Mouse (Mus musculus) intestine, embryonic 14.5 days (tissue): Measurements from ENCODE around the gene Prdx6b. TPM values are rescaled to one million over a fixed set of nuclear protein-coding genes. Genes with fewer than 3 reads are reported as not detected.

Experiments used
- ATAC-seq: fragments of 200-750 bp; cut with Nextera tagmentation; replicated peaks from 2 replicates; pipeline ENCODE4 v1.8.0; 2017; ENCODE audit warnings: low read depth, moderate number of reproducible peaks, moderate TSS enrichment, moderate library complexity; ENCODE audit not compliant: low FRiP score, low TSS enrichment
- DNase-seq: peaks from one replicate; pipeline ENCODE4 v3.0.0-alpha.2; 2018; ENCODE audit warnings: low spot score
- H3K27ac ChIP-seq: fragments of 300-500 bp; sonication (generic); 2 replicates; pipeline ENCODE4 v1.5.1; 2014; ENCODE audit warnings: low read depth, mild to moderate bottlenecking, control low read depth
- H3K27me3 ChIP-seq: fragments of 300-500 bp; sonication (generic); replicated peaks from 2 replicates; pipeline ENCODE4 v1.6.1; 2014; ENCODE audit warnings: low read length, control low read depth; ENCODE audit not compliant: control insufficient read depth, insufficient read depth
- H3K36me3 ChIP-seq: fragments of 300-500 bp; sonication (generic); 2 replicates; pipeline ENCODE4 v1.6.1; 2014; ENCODE audit warnings: low read length, control low read depth; ENCODE audit not compliant: control insufficient read depth, insufficient read depth
- H3K4me1 ChIP-seq: fragments of 300-500 bp; sonication (generic); replicated peaks from 2 replicates; pipeline ENCODE4 v1.6.1; 2014; ENCODE audit warnings: low read length, control low read depth, mixed read lengths; ENCODE audit not compliant: control insufficient read depth, insufficient read depth
- H3K4me2 ChIP-seq: fragments of 300-500 bp; sonication (generic); 2 replicates; pipeline ENCODE4 v1.6.1; 2014; ENCODE audit warnings: low read length
- H3K4me3 ChIP-seq: fragments of 300-500 bp; sonication (generic); 2 replicates; pipeline ENCODE4 v1.5.1; 2014; ENCODE audit warnings: low read depth, low read length, control low read depth, mixed read lengths
- H3K9ac ChIP-seq: fragments of 300-500 bp; sonication (generic); 2 replicates; pipeline ENCODE4 v1.6.1; 2014; ENCODE audit warnings: mild to moderate bottlenecking, low read length
- H3K9me3 ChIP-seq: fragments of 300-500 bp; sonication (generic); 2 replicates; pipeline ENCODE4 v1.6.1; 2016; ENCODE audit warnings: low read length, control low read depth; ENCODE audit not compliant: control insufficient read depth
- WGBS: fragments of 180-500 bp; shearing (Covaris S2); extraction: QIAGEN DNeasy Blood & Tissue Kit; methylation state at CpG from one replicate; pipeline ENCODE4 v1.1.7; 2014; 5-methylcytosine and 5-hydroxymethylcytosine counted together
- polyA plus RNA-seq: library from polyadenylated mRNA; unstranded; fragments of >200 nt; fragmentation: Nextera tagmentation; extraction: Ambion mirVana; gene quantifications from 2 replicates; pipeline ENCODE4 v1.2.1, GENCODE M21; 2014

Gene Prdx6b
- polyA plus RNA-seq, 1 experiment from 2014 or later = 0.05 TPM

DNA sequence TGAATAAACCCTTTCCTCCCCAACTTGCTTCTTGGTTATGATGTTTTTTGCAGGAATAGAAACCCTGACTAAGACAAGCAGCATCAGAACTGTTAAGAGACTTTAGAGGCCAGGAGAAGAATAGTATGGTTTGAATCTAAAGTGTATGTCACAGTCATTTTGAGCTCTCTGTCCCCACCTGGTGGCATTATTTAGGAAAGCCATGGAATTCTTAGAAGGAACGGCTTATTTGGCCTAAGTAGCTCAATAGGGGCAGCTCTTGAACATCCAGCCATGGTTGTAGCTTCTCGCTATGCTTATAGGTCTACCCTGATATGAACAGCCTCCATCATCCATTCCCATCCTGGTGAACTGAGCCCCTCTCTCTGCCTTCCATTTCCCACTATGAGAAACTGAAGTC, 17.1 kb upstream of the Prdx6b start:
- DNase-seq (no peak), ATAC-seq (no peak)

GRCm38 (mm10) chr2:80282214-80282613, 10.1 kb upstream of the Prdx6b start:
- 76% methylated on average over 2 of the region's 2 CpGs for WGBS
- no peak overlapping the region for H3K4me2 ChIP-seq
- H3K9me3 ChIP-seq = no peaks in the 10 kb centered on the region
- H3K4me3 ChIP-seq = no peak overlapping the region
- ATAC-seq (no peak), DNase-seq (no peak)
- no peak overlapping the region for H3K9ac ChIP-seq
- H3K4me1 ChIP-seq = no peaks in the 10 kb centered on the region
- no peak overlapping the region for H3K27ac ChIP-seq
- H3K27me3 ChIP-seq = no peaks in the 10 kb centered on the region
- H3K36me3 ChIP-seq = no peaks in the 10 kb centered on the region

More for the DNA sequence above, 17.1 kb upstream of the Prdx6b start:
- H3K4me2 ChIP-seq = no peak overlapping the region
- H3K4me1 ChIP-seq = no peaks in the 10 kb centered on the region
- H3K4me3 ChIP-seq = no peak overlapping the region
- H3K36me3 ChIP-seq = no peaks in the 10 kb centered on the region
- no peak overlapping the region for H3K9ac ChIP-seq
- no peaks in the 10 kb centered on the region for H3K27me3 ChIP-seq
- 47% methylated on average over 2 of the region's 2 CpGs for WGBS
- H3K9me3 ChIP-seq = no peaks in the 10 kb centered on the region
- no peak overlapping the region for H3K27ac ChIP-seq

DNA sequence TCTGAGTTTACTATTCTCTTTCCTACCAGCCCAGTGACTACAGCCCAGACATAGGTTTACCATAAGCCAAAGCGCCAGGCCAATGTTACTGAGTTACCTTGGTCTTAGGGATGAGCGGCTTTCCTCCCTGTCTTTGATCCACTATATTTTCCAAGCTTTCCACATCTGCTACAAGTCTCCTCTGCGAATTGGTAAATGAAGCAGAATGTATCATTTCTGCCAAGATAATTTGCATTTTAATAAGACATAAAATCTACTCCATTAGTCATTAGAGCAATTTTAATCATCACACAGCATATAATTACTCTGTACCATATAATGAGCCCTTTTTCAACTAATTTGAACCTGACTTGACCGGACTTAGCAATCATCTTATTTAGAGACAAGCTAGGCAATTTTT, 5.9 kb upstream of the Prdx6b start:
- Histone ChIP-seq H3K9ac (no peak overlapping the region), H3K4me3 (no peak overlapping the region), H3K36me3 (no peaks in the 10 kb centered on the region), H3K27ac (no peak overlapping the region), H3K27me3 (no peaks in the 10 kb centered on the region), H3K4me2 (no peak overlapping the region), H3K9me3 (no peaks in the 10 kb centered on the region), H3K4me1 (no peaks in the 10 kb centered on the region)
- no peak for ATAC-seq
- 91% methylated on average over 4 of the region's 4 CpGs for WGBS
- DNase-seq = no peak

DNA sequence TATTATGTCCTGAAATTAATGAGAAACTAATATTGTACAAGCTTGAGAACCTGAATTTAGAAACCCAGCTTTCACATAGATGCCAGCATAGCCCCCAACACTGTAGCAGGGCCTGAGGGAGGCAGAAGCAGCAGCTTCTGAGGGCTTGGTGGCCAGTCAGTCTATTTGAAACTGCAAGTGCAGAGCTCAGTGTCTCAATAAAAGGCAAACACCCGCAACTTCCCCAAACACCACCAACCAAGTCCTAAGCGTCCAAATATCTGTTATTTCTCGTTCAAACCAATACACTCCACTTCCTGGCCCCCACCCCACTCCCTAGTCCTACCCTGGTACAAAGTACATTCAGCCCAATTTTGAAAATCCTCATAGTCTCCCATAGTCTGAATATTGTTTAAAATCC, 6.1 kb downstream of the Prdx6b start:
- Histone ChIP-seq H3K4me1 (no peaks in the 10 kb centered on the region), H3K4me3 (no peak overlapping the region), H3K9me3 (no peaks in the 10 kb centered on the region), H3K27me3 (no peaks in the 10 kb centered on the region), H3K36me3 (no peaks in the 10 kb centered on the region), H3K27ac (no peak overlapping the region), H3K4me2 (no peak overlapping the region), H3K9ac (no peak overlapping the region)
- DNase-seq = no peak
- ATAC-seq = no peak
- WGBS = 65% methylated on average over 3 of the region's 3 CpGs

DNA sequence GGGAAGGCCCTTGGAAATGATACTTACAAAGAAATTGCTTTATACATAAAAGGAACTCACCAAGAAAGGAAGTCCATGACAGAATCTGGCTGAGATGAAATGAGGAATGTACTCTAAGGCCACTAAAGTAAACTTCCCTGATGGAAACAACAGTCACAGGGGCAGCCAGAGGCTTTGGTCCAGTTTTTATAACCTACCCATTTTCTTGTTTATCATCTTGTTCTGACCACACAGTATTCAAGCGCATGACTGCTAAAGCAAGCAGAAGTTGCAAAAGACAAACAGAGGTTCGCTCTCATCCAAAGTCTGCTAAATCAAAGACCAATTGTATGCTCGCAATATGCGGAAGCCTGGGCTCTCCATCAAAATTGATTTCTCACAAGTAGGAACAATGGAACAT, 8.5 kb downstream of the Prdx6b start:
- 62% methylated on average over 4 of the region's 4 CpGs for WGBS
- H3K27ac ChIP-seq = no peak overlapping the region
- no peak overlapping the region for H3K4me2 ChIP-seq
- no peak overlapping the region for H3K4me3 ChIP-seq
- no peaks in the 10 kb centered on the region for H3K4me1 ChIP-seq
- H3K27me3 ChIP-seq = no peaks in the 10 kb centered on the region
- no peak for DNase-seq
- no peak overlapping the region for H3K9ac ChIP-seq
- no peaks in the 10 kb centered on the region for H3K9me3 ChIP-seq
- ATAC-seq = no peak
- no peaks in the 10 kb centered on the region for H3K36me3 ChIP-seq

DNA sequence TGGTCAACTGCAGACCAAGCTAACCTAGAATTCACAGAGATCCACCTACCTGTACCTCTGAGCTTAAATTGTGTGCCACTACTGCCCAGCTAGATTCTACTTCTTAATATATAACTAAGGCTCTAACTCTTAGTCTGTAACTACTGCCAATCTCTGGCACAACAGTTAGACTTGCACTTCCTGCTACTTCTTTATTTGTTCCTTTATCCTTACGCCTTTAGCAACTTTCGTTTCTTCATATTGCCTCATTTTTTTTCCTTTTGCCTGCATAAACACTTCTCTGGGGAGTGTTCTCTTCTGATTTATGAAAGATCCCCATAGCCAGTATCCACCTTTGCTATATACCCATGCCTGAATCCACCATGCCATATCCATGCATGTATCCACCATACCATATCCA, 11.7 kb downstream of the Prdx6b start:
- DNase-seq (no peak), ATAC-seq (no peak)
- no peaks in the 10 kb centered on the region for H3K27me3 ChIP-seq
- no peaks in the 10 kb centered on the region for H3K9me3 ChIP-seq
- H3K27ac ChIP-seq = no peak overlapping the region
- H3K4me1 ChIP-seq = no peaks in the 10 kb centered on the region
- WGBS = 90% methylated on average over 2 of the region's 2 CpGs
- no peaks in the 10 kb centered on the region for H3K36me3 ChIP-seq
- H3K4me3 ChIP-seq = no peak overlapping the region
- no peak overlapping the region for H3K9ac ChIP-seq
- no peak overlapping the region for H3K4me2 ChIP-seq

- Histone ChIP-seq H3K4me3 (no peak overlapping the region), H3K9ac (no peak overlapping the region), H3K4me1 (no peaks in the 10 kb centered on the region), H3K36me3 (no peaks in the 10 kb centered on the region), H3K27me3 (no peaks in the 10 kb centered on the region), H3K4me2 (no peak overlapping the region), H3K9me3 (no peaks in the 10 kb centered on the region), H3K27ac (no peak overlapping the region)
- ATAC-seq = no peak
- no peak for DNase-seq
- WGBS = 92% methylated on average over 3 of the region's 3 CpGs
These were observed 15.4 kb downstream of the Prdx6b start for GRCm38 (mm10) chr2:80307701-80308100.

DNA sequence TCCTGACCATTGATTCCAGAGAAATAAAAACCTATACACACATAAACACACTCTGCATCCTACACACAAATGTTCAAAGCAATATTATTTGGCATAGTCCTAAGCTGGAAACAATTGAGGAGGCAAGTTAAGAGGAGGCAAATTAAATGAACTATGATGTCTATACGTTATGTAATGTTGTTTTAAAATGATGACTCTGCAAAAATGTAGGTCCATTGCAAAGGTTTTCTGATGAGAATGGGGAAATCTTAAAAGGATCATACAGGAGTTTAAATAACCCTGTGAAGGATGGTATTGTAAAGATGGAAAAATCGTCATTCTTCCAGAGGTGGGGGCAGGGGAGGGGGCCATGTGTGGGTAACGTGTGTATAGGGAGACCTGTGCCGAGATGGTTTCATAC, 17.5 kb downstream of the Prdx6b start:
- Histone ChIP-seq H3K4me2 (no peak overlapping the region), H3K27ac (no peak overlapping the region), H3K36me3 (no peaks in the 10 kb centered on the region), H3K4me1 (no peaks in the 10 kb centered on the region), H3K4me3 (no peak overlapping the region), H3K27me3 (no peaks in the 10 kb centered on the region), H3K9ac (no peak overlapping the region), H3K9me3 (no peaks in the 10 kb centered on the region)
- ATAC-seq (no peak), DNase-seq (no peak)
- WGBS = 79% methylated on average over 4 of the region's 4 CpGs

DNA sequence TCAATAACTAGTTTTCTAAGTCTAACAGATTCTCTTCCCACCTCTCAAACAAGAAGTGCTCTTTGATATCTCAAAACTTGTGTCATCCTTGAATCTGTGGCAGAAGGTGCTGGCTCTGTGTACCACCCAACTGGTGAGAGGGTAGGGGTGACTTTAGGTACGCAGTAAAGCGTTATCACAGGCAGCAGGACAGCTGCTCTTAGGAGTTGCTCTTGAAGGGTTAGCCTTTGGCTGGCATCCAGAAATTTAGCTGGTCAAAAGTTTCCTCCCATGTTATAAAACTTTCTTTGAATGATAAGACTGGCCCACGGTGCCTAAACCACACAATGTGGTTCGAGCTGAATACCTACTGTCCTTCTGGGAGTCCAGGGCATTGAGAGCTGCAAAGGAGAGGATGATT, 18.5 kb downstream of the Prdx6b start:
- H3K27ac ChIP-seq = no peak overlapping the region
- H3K27me3 ChIP-seq = no peaks in the 10 kb centered on the region
- no peaks in the 10 kb centered on the region for H3K9me3 ChIP-seq
- H3K9ac ChIP-seq = no peak overlapping the region
- no peaks in the 10 kb centered on the region for H3K4me1 ChIP-seq
- no peak for ATAC-seq
- no peaks in the 10 kb centered on the region for H3K36me3 ChIP-seq
- no peak overlapping the region for H3K4me3 ChIP-seq
- 58% methylated on average over 4 of the region's 4 CpGs for WGBS
- DNase-seq = no peak
- H3K4me2 ChIP-seq = no peak overlapping the region
